ENCODE assay signal across 8 mouse cellular contexts in genomic region chr14:21686376-21687279, GRCm38 (mm10). TPM values are rescaled to one million over a fixed set of nuclear protein-coding genes. Genes with fewer than 3 reads are reported as not detected.
DNase-seq lines count a peak whose midpoint lies in the region; ATAC-seq lines count a peak whose summit lies in the region.

No protein-coding gene starts in this region.

- H3K27ac ChIP-seq in heart, embryonic 13.5 days (replicated peaks) = no peak overlapping the region
- H3K27ac ChIP-seq in embryonic facial prominence, embryonic 11.5 days (replicated peaks; ENCODE audit: low read depth, low read length) = no peak overlapping the region
- no peak overlapping the region for H3K27ac ChIP-seq in limb, embryonic 11.5 days (replicated peaks; ENCODE audit: low read depth, low read length)
- no peak overlapping the region for H3K27ac ChIP-seq in neural tube, embryonic 14.5 days (ENCODE audit: low read depth, low read length)

- no peak for DNase-seq in heart, postnatal 10 days
- peak; percentile 63 for DNase-seq in embryonic facial prominence, embryonic 11.5 days (ENCODE audit: low spot score)
- DNase-seq in limb, embryonic 11.5 days (ENCODE audit: low spot score) = peak; percentile 73
- DNase-seq in left cerebral cortex, postnatal 25 days (ENCODE audit: low spot score in 2 of 2) = no peak
- DNase-seq in adrenal gland, adult 18-20 months (ENCODE audit: low spot score in 2 of 2) = no peak
- no peak for DNase-seq in spleen, adult 12 weeks (ENCODE audit: low spot score)

- peak overlapping the region; percentile 63 for H3K9ac ChIP-seq in heart, embryonic 13.5 days
- H3K9ac ChIP-seq in embryonic facial prominence, embryonic 11.5 days (replicated peaks; ENCODE audit: low read length) = peak overlapping the region; percentile 39; the same call in 1 of the 2 replicates
- H3K9ac ChIP-seq in limb, embryonic 11.5 days (ENCODE audit: low read length) = peak overlapping the region; percentile 18
- H3K9ac ChIP-seq in neural tube, embryonic 14.5 days (replicated peaks; ENCODE audit: low read depth, low read length) = no peak overlapping the region

- H3K36me3 ChIP-seq in heart, embryonic 13.5 days = no peaks in the 10 kb centered on the region
- H3K36me3 ChIP-seq in embryonic facial prominence, embryonic 11.5 days (replicated peaks; ENCODE audit: control insufficient read depth, insufficient read depth, low read depth, low read length) = no peaks in the 10 kb centered on the region
- no peaks in the 10 kb centered on the region for H3K36me3 ChIP-seq in limb, embryonic 11.5 days (ENCODE audit: control insufficient read depth, insufficient read depth, low read length)
- H3K36me3 ChIP-seq in neural tube, embryonic 14.5 days (ENCODE audit: control insufficient read depth, insufficient read depth, low read length) = no peaks in the 10 kb centered on the region

- 10% methylated on average over 49 of the region's 49 CpGs for WGBS in heart, embryonic 13.5 days
- 9% methylated on average over 49 of the region's 49 CpGs for WGBS in embryonic facial prominence, embryonic 11.5 days
- WGBS in limb, embryonic 11.5 days = 15% methylated on average over 48 of the region's 49 CpGs
- 10% methylated on average over 49 of the region's 49 CpGs for whole genome bisulfite sequencing in neural tube, embryonic 14.5 days

- H3K9me3 ChIP-seq in heart, embryonic 13.5 days = no peaks in the 10 kb centered on the region
- no peaks in the 10 kb centered on the region for H3K9me3 ChIP-seq in embryonic facial prominence, embryonic 11.5 days (replicated peaks; ENCODE audit: control insufficient read depth, low read length)
- H3K9me3 ChIP-seq in limb, embryonic 11.5 days (ENCODE audit: control insufficient read depth, low read length) = no peaks in the 10 kb centered on the region
- no peaks in the 10 kb centered on the region for H3K9me3 ChIP-seq in neural tube, embryonic 14.5 days (ENCODE audit: control insufficient read depth, low read length)

- H3K4me3 ChIP-seq in heart, embryonic 13.5 days = peak overlapping the region; percentile 48
- peak overlapping the region; percentile 17; the same call in 1 of the 2 replicates for H3K4me3 ChIP-seq in embryonic facial prominence, embryonic 11.5 days (ENCODE audit: low read depth, low read length)
- peak overlapping the region; percentile 29 for H3K4me3 ChIP-seq in limb, embryonic 11.5 days (ENCODE audit: low read depth, low read length)
- H3K4me3 ChIP-seq in neural tube, embryonic 14.5 days (ENCODE audit: low read depth, low read length) = peak overlapping the region; percentile 20

- H3K4me2 ChIP-seq in heart, embryonic 13.5 days = peak overlapping the region; percentile 74
- peak overlapping the region; percentile 55 for H3K4me2 ChIP-seq in embryonic facial prominence, embryonic 11.5 days (ENCODE audit: low read depth, low read length)
- peak overlapping the region; percentile 50 for H3K4me2 ChIP-seq in limb, embryonic 11.5 days (ENCODE audit: low read depth, severe bottlenecking)
- peak overlapping the region; percentile 48 for H3K4me2 ChIP-seq in neural tube, embryonic 14.5 days (ENCODE audit: low read depth, low read length)

- no peak for ATAC-seq in heart, embryonic 13.5 days (ENCODE audit: extremely low read depth, insufficient number of reproducible peaks, low FRiP score, low TSS enrichment)
- no peak for ATAC-seq in embryonic facial prominence, embryonic 11.5 days (replicated peaks; ENCODE audit: insufficient number of reproducible peaks, low FRiP score, low TSS enrichment, low read depth)
- ATAC-seq in limb, embryonic 11.5 days (ENCODE audit: insufficient number of reproducible peaks, low FRiP score, low TSS enrichment, low read depth) = 0 out of 2 replicates have a peak, but pooled peaks have one; percentile 33
- no peak for ATAC-seq in neural tube, embryonic 14.5 days (ENCODE audit: low read depth)

- H3K4me1 ChIP-seq in heart, embryonic 13.5 days = peaks cover 27% of the 10 kb centered on the region
- peaks cover 4% of the 10 kb centered on the region; the same call in 1 of the 2 replicates for H3K4me1 ChIP-seq in embryonic facial prominence, embryonic 11.5 days (ENCODE audit: control insufficient read depth, insufficient read depth, low read length)
- H3K4me1 ChIP-seq in limb, embryonic 11.5 days (ENCODE audit: control insufficient read depth, insufficient read depth, low read length) = peaks cover 23% of the 10 kb centered on the region
- H3K4me1 ChIP-seq in neural tube, embryonic 14.5 days (ENCODE audit: control insufficient read depth, insufficient read depth, low read length) = peaks cover 5% of the 10 kb centered on the region; the same call in 1 of the 2 replicates

- peaks cover 20% of the 10 kb centered on the region for H3K27me3 ChIP-seq in heart, embryonic 13.5 days (replicated peaks)
- H3K27me3 ChIP-seq in embryonic facial prominence, embryonic 11.5 days (ENCODE audit: control insufficient read depth, insufficient read depth, low read length) = no peaks in the 10 kb centered on the region
- no peaks in the 10 kb centered on the region for H3K27me3 ChIP-seq in limb, embryonic 11.5 days (ENCODE audit: control insufficient read depth, insufficient read depth, low read length)
- H3K27me3 ChIP-seq in neural tube, embryonic 14.5 days (ENCODE audit: control insufficient read depth, insufficient read depth, low read length) = no peaks in the 10 kb centered on the region

- intact Hi-C loops in heart, postnatal 10 days (cut with DNase I) = no loop called here
- intact Hi-C loops in left cerebral cortex, postnatal 25 days (cut with DNase I) = no loop called here

RNA-seq across cellular contexts. Expression of gene Dupd1, which starts 27.7 kb away (rescaled TPM):
- 0.36 TPM in 1 of 2 replicates, not detected in the other for polyA plus RNA-seq in heart, embryonic 13.5 days (2015; fragmentation: Nextera tagmentation; extraction: Ambion mirVana)
- under 1 TPM in 1 of 2 experiments, not detected in 1; 0.45 TPM for total RNA-seq in heart, postnatal 10 days (2021)
- 0.18 and 0.31 TPM in 2 replicates for polyA plus RNA-seq in embryonic facial prominence, embryonic 11.5 days (2014; fragmentation: Nextera tagmentation; extraction: Ambion mirVana)
- polyA plus RNA-seq in limb, embryonic 11.5 days (2014; fragmentation: Nextera tagmentation; extraction: Ambion mirVana) = 0.21 and 0.55 TPM in 2 replicates
- 0.17 TPM in 1 of 2 replicates, not detected in the other for polyA plus RNA-seq in neural tube, embryonic 14.5 days (2014; fragmentation: Nextera tagmentation; extraction: Ambion mirVana)
- total RNA-seq in left cerebral cortex, postnatal 25 days (2021) = under 1 TPM in 1 of 2 experiments, not detected in 1; 0.53 TPM
- 1 to 10 TPM in 1 of 2 experiments, under 1 TPM in 1; 0.83 to 2.5 TPM for total RNA-seq in adrenal gland, adult 18-20 months (2021)

Comparison
In these comparisons a context has a peak if more than half of its experiments do, and no peak if none do; other contexts are left out.
1. DNase-seq: peak in embryonic facial prominence, embryonic 11.5 days (single experiment) and limb, embryonic 11.5 days (single experiment); none in heart, postnatal 10 days (0 of 2), left cerebral cortex, postnatal 25 days (0 of 2), adrenal gland, adult 18-20 months (0 of 2) and spleen, adult 12 weeks (single experiment).
2. Peak in every context shown above with its lines, with median percentiles within 50 percentile points of each other: H3K4me2 ChIP-seq and H3K4me3 ChIP-seq.